Mouse (Mus musculus) kidney, embryonic 14.5 days (tissue): ENCODE measurements around the gene Adcy9. TPM values are rescaled to one million over a fixed set of nuclear protein-coding genes. Genes with fewer than 3 reads are reported as not detected.
"Not testable (repeated sequence)": the region's sequence is repeated elsewhere in the genome, so short reads cannot be mapped to it uniquely, and the experiment has no call there.

ENCODE experiments used
- ATAC-seq: fragments of 200-750 bp; cut with Nextera tagmentation; 2 replicates; pipeline ENCODE4 v1.8.0; 2017; ENCODE audit warnings: moderate number of reproducible peaks, mild to moderate bottlenecking, moderate TSS enrichment, moderate library complexity; ENCODE audit not compliant: low FRiP score, low TSS enrichment
- H3K27ac ChIP-seq: fragments of 300-500 bp; sonication (generic); 2 replicates; pipeline ENCODE4 v1.5.1; 2014; ENCODE audit warnings: low read depth, mild to moderate bottlenecking, low read length, moderate library complexity, mixed read lengths
- H3K27me3 ChIP-seq: fragments of 300-500 bp; sonication (generic); 2 replicates; pipeline ENCODE4 v1.6.1; 2014; ENCODE audit warnings: mild to moderate bottlenecking, low read length; ENCODE audit not compliant: control insufficient read depth, insufficient read depth
- H3K36me3 ChIP-seq: fragments of 300-500 bp; sonication (generic); 2 replicates; pipeline ENCODE4 v1.6.1; 2014; ENCODE audit warnings: low read length, mixed read lengths; ENCODE audit not compliant: control insufficient read depth, insufficient read depth
- H3K4me1 ChIP-seq: fragments of 300-500 bp; sonication (generic); 2 replicates; pipeline ENCODE4 v1.6.1; 2014; ENCODE audit warnings: low read length, mixed read lengths; ENCODE audit not compliant: control insufficient read depth, insufficient read depth
- H3K4me2 ChIP-seq: fragments of 300-500 bp; sonication (generic); replicated peaks from 2 replicates; pipeline ENCODE4 v1.6.1; 2014; ENCODE audit warnings: low read depth, mild to moderate bottlenecking, low read length
- H3K4me3 ChIP-seq: fragments of 300-500 bp; sonication (generic); 2 replicates; pipeline ENCODE4 v1.5.1; 2014; ENCODE audit warnings: mild to moderate bottlenecking, low read length
- H3K9ac ChIP-seq: fragments of 300-500 bp; sonication (generic); 2 replicates; pipeline ENCODE4 v1.6.1; 2014; ENCODE audit warnings: low read depth, mild to moderate bottlenecking, low read length, moderate library complexity
- H3K9me3 ChIP-seq: fragments of 300-500 bp; sonication (generic); 2 replicates; pipeline ENCODE4 v1.6.1; 2016; ENCODE audit warnings: low read length; ENCODE audit not compliant: control insufficient read depth
- WGBS: fragments of 180-500 bp; shearing (Covaris S2); extraction: QIAGEN DNeasy Blood & Tissue Kit; methylation state at CpG from one replicate; pipeline ENCODE4 v1.1.7; 2014; 5-methylcytosine and 5-hydroxymethylcytosine counted together
- polyA plus RNA-seq: library from polyadenylated mRNA; unstranded; fragments of >200 nt; fragmentation: Nextera tagmentation; extraction: Ambion mirVana; gene quantifications from 2 replicates; pipeline ENCODE4 v1.2.1, GENCODE M21; 2014

Adcy9 gene
- polyA plus RNA-seq, 1 experiment from 2014 or later, result 1.3 TPM

- ATAC-seq, result no peak
- WGBS, result 71% methylated on average over 4 of the region's 4 CpGs
- H3K9ac ChIP-seq, result no peak overlapping the region
Observed at GRCm38 (mm10) chr16:4355260-4356043, 64.8 kb downstream of the Adcy9 start.

DNA sequence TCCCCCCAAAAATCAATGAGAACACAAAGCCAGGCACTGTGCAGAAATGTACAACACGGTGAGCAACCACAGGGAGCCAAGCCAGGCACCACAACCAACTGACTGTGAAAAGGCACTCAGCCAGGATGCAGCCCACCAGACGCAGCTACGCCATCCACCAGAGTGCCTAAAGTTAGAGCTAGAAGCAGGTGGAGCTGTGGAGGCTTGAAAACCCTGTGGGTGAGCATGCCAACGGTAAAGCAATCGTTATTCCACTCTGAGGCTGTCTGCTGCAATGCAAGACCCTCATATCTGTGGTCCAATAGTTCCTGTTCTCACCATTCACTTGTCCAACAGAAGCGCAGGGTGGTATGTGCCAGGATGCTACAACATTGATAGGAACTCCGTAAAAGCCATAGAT lies 77.7 kb downstream of the Adcy9 start:
- H3K4me2 ChIP-seq, result no peak overlapping the region
- H3K36me3 ChIP-seq, result no peaks in the 10 kb centered on the region
- no peaks in the 10 kb centered on the region for H3K4me1 ChIP-seq
- no peak overlapping the region for H3K4me3 ChIP-seq
- no peaks in the 10 kb centered on the region for H3K9me3 ChIP-seq
- no peaks in the 10 kb centered on the region for H3K27me3 ChIP-seq
- no peak overlapping the region for H3K9ac ChIP-seq
- no peak overlapping the region for H3K27ac ChIP-seq
- WGBS, result 97% methylated on average over 7 of the region's 7 CpGs
- no peak for ATAC-seq

More at GRCm38 (mm10) chr16:4355260-4356043, 64.8 kb downstream of the Adcy9 start:
- no peak overlapping the region for H3K4me3 ChIP-seq
- no peaks in the 10 kb centered on the region for H3K4me1 ChIP-seq
- H3K27ac ChIP-seq, result no peak overlapping the region
- no peak overlapping the region for H3K4me2 ChIP-seq
- no peaks in the 10 kb centered on the region for H3K9me3 ChIP-seq
- no peaks in the 10 kb centered on the region for H3K36me3 ChIP-seq
- H3K27me3 ChIP-seq, result no peaks in the 10 kb centered on the region

DNA sequence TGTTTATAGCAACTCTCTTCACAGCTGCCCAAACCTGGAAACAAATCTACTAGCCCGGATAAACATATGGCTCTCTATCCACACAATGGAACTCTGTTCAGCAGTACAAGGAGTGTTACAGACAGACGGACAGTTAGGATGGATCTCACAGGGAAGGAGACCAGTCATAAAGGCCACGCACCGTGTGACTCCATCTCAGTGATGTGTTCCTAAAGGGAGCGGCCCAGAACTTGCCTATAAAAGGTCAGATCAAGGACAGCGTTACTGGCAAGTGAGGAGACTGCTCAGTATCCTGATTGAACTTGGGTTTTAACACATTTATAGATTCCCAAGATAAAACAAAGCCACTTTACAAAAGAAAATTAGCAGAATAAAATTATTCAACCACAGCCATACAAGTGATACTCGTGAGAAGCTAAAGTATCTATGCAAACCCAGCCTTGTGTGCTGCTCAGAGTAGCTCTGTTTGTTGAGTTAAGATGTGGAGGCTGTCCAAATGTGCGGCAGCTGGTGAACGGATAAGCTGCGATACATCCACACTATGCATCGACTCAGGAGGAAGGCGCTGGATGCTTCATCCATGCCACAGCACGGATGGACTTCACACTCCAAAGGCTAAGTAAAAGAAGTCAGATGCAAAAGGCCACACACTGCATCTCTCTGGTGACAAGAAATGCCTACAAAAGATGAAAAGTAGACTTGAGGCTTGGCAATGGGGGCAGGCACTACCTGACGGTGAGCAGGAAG lies 78.8 kb downstream of the Adcy9 start:
- no peaks in the 10 kb centered on the region for H3K36me3 ChIP-seq
- H3K9me3 ChIP-seq, result no peaks in the 10 kb centered on the region
- 85% methylated on average over 14 of the region's 14 CpGs for WGBS
- H3K27ac ChIP-seq, result no peak overlapping the region
- H3K4me1 ChIP-seq, result no peaks in the 10 kb centered on the region
- no peak for ATAC-seq
- H3K9ac ChIP-seq, result no peak overlapping the region
- no peak overlapping the region for H3K4me3 ChIP-seq
- no peaks in the 10 kb centered on the region for H3K27me3 ChIP-seq
- no peak overlapping the region for H3K4me2 ChIP-seq

DNA sequence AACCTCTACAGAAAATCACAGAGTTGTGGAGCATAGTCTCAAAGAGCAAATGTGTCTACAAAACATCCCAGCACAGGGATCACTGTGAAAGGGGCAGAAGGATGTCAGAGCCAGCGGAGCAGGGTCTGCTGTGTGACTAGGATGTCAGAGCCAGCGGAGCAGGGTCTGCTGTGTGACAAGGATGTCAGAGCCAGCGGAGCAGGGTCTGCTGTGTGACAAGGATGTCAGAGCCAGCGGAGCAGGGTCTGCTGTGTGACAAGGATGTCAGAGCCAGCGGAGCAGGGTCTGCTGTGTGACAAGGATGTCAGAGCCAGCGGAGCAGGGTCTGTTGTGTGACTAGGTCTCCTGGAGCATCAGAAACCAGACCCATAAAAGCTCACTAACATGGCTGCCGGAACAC lies 81.1 kb downstream of the Adcy9 start:
- ATAC-seq, H3K4me1 ChIP-seq, H3K4me3 ChIP-seq, H3K4me2 ChIP-seq, H3K36me3 ChIP-seq, H3K9ac ChIP-seq, H3K9me3 ChIP-seq, H3K27ac ChIP-seq, H3K27me3 ChIP-seq: not testable (repeated sequence)
- 78% methylated on average over 6 of the region's 7 CpGs for WGBS

DNA sequence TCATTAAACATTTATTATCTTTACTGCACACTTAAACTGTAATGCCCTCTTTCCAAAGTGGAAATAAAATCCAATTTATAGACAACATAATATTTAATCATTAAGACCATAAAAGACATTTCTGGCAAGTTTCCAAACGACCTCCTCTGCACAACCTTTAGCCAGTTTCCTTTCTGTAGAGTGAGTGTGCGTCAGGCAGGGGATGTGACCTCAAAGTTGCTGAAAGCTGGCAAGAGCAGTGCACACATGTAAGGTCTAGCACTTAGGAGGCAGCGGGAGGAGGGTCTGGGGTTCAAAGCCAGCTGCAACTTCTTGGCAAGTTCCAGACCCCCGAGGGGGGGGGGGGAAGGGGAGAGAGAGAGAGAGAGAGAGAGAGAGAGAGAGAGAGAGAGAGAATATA lies 83.0 kb downstream of the Adcy9 start:
- ATAC-seq, result peak; percentile 77; the same call in 1 of the 2 replicates
- no peaks in the 10 kb centered on the region for H3K27me3 ChIP-seq
- H3K9ac ChIP-seq, result no peak overlapping the region
- no peak overlapping the region for H3K4me2 ChIP-seq
- 47% methylated on average over 3 of the region's 4 CpGs for WGBS
- no peaks in the 10 kb centered on the region for H3K36me3 ChIP-seq
- no peaks in the 10 kb centered on the region for H3K4me1 ChIP-seq
- H3K4me3 ChIP-seq, result no peak overlapping the region
- no peak overlapping the region for H3K27ac ChIP-seq
- no peaks in the 10 kb centered on the region for H3K9me3 ChIP-seq

- 87% methylated on average over 5 of the region's 5 CpGs for WGBS
- Histone ChIP-seq H3K9ac (no peak overlapping the region), H3K4me1 (no peaks in the 10 kb centered on the region), H3K4me2 (no peak overlapping the region), H3K27ac (no peak overlapping the region), H3K27me3 (no peaks in the 10 kb centered on the region), H3K36me3 (no peaks in the 10 kb centered on the region), H3K9me3 (no peaks in the 10 kb centered on the region), H3K4me3 (no peak overlapping the region)
- ATAC-seq, result no peak
Observed at GRCm38 (mm10) chr16:4333788-4334187, 86.5 kb downstream of the Adcy9 start.

GRCm38 (mm10) chr16:4333371-4333770 lies 86.9 kb downstream of the Adcy9 start:
- no peaks in the 10 kb centered on the region for H3K27me3 ChIP-seq
- no peak overlapping the region for H3K27ac ChIP-seq
- WGBS, result 83% methylated on average over 2 of the region's 2 CpGs
- H3K9me3 ChIP-seq, result no peaks in the 10 kb centered on the region
- H3K4me2 ChIP-seq, result no peak overlapping the region
- H3K4me3 ChIP-seq, result no peak overlapping the region
- ATAC-seq, result no peak
- no peaks in the 10 kb centered on the region for H3K4me1 ChIP-seq
- H3K9ac ChIP-seq, result no peak overlapping the region
- no peaks in the 10 kb centered on the region for H3K36me3 ChIP-seq

DNA sequence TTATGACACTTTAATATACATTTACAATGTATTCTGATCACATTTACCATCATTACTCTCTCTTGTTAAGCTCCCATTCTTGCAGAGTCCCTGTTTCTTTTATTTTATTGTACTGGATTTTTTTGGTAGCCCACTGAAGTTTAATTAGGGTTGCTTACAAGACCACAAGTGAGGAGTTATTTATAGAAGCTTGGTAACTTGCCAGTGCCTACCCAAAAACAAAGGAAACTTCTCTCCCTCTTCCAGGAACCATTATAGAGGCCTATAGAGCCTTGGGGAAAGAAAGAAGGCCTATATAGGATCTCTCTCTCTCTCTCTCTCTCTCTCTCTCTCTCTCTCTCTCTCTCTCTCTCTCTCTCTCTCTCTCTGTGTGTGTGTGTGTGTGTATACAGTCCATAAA lies 93.2 kb downstream of the Adcy9 start:
- H3K27ac ChIP-seq, result no peak overlapping the region
- no peak overlapping the region for H3K9ac ChIP-seq
- H3K27me3 ChIP-seq, result no peaks in the 10 kb centered on the region
- ATAC-seq, result no peak
- H3K4me2 ChIP-seq, result no peak overlapping the region
- H3K4me1 ChIP-seq, result no peaks in the 10 kb centered on the region
- H3K9me3 ChIP-seq, result no peaks in the 10 kb centered on the region
- H3K4me3 ChIP-seq, result no peak overlapping the region
- no peaks in the 10 kb centered on the region for H3K36me3 ChIP-seq

DNA sequence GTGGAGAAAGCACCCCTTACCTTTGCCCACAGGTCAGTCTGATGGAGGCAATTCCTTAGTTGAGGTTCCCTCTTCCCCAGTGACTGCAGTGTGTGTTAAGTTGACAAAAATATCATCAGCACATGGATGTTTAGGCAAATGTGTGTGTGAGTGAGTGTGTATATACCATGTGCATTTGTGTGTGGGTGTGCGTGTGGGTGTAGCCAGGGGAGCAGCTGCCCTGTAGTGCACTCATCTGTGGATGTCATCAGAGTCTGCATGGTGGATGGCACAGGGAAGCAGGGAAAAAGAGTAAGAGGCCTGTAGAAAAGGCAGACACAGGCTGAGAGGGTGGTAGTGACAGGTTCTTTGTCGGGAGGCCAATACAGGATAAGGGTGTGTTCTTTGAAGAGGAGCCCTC lies 94.5 kb downstream of the Adcy9 start:
- WGBS, result 88% methylated on average over 2 of the region's 2 CpGs
- no peak overlapping the region for H3K9ac ChIP-seq
- H3K27ac ChIP-seq, result no peak overlapping the region
- H3K36me3 ChIP-seq, result no peaks in the 10 kb centered on the region
- no peak overlapping the region for H3K4me2 ChIP-seq
- no peak overlapping the region for H3K4me3 ChIP-seq
- no peaks in the 10 kb centered on the region for H3K4me1 ChIP-seq
- no peak for ATAC-seq
- no peaks in the 10 kb centered on the region for H3K27me3 ChIP-seq
- H3K9me3 ChIP-seq, result no peaks in the 10 kb centered on the region
